Mouse (Mus musculus): ENCODE data around the gene Sec63.

Gene Sec63

DNA sequence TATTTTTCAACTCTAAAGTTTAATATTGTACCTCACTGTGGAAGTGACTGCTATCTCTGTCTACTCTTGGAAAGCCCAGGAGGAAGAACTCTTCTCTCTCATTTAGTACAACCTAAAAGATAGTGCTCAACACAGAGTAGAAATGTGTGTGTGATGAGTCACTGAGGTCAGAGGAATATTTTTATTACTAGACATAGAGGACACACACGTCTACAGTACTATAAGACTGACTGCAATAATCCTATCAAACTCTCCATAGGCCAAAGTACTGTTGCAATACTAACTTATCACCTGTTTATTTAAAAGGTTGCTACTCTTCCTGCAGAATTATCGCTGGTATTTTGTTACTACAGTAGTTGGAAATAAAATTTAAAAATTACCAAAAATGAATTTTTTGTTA is 68.7 kb downstream of the Sec63 start:
- DNase-seq (ENCODE audit: low spot score) = no peak

DNA sequence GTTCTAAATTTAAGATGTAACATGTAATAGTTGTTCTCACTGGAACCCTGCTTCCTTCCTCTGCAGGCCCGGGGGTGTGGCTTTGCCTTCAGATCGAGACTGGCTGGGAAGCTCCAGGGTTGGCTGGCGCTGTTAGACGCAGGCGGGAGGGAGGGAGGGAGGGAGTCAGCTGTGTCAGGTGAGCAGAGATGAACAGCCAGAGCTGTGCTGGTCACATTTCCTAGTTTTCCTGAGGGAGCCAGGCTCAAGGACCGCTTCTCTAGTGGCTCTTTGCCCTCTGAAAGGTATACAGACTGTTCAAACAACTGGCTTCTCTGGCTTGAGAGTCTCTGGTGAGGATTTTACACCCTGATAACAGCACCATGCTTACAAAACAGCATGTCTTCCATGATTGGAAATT is 69.1 kb downstream of the Sec63 start:
- no peak for DNase-seq (ENCODE audit: low spot score)

DNA sequence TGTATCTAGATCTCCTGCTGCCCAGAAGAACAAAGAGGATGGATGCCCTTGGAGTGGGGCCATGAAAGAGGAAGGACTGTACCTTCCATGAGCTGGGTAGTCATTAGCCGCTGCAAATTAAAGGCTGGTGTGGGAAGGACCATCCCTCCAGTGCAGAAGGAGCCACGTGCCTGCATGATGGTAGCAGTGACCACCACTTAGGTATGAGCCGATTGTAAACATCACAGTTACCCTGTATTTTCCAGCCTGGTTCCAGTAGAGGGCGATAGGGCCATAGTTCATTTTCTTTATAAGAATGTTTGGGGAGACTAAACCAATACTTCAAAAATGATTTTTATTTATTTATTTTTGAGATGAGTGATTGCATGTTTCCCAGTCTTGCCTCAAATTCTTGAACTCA is 71.4 kb downstream of the Sec63 start:
- DNase-seq (ENCODE audit: low spot score) = no peak

DNA sequence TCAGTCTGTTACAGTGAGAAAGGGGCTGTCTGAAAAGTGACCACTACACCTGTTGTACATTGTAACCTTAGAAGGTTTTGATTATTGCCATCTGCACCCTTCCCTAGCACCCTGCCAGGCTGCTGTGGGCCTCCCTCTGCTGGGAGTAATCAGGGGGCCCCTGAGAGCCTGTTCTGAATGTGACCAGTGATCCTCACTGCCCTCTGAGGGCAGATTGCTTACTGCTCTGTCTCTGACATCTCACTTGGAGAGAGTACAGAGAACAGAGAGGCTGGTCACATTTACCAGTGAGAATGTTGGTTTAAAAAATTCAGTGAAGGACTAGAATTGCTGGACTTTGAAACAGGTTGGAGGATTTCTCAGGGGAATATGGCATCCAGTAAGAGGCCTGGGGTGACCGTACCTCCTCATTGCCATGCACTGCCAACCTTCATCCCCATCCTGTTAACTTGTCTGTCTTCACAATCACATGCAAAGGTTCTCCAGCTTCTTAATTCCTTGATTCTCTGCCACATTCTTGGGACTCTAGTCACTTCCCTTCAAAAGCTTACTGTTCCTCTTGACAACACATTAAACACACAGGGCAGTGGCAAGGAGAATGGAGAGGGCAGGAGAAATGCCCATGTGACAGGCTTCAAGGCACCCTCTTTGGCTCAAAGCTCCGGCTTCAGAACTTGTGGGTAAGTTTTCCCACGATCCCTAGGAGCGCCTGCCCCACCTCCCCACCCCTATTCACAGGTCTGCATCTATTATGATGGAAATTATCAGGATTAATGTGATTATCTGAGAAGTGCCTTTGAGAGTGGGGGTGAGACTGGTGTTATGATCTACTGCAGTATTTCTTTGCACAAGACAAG is 72.8 kb downstream of the Sec63 start:
- DNase-seq (ENCODE audit: low spot score) = no peak

DNA sequence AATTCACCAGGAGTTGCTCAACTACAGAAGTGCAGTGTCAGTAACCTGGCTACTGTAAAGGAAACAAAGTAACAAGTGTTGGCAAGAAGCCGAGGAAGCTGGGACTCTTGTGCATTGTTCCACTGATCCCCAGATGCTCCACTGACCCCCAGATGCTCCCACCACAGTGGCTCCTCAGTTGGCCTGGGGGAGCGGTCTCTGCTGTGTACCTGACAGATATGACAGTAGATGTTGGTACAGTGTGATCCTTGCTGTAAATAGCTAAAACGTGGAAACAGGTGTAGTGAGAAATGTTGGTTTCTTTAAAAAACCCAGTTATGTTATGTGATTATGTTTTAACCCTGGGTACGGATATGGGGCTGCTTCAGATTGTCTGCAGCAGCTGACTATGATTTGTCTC is 76.8 kb downstream of the Sec63 start:
- DNase-seq (ENCODE audit: low spot score) = no peak

DNA sequence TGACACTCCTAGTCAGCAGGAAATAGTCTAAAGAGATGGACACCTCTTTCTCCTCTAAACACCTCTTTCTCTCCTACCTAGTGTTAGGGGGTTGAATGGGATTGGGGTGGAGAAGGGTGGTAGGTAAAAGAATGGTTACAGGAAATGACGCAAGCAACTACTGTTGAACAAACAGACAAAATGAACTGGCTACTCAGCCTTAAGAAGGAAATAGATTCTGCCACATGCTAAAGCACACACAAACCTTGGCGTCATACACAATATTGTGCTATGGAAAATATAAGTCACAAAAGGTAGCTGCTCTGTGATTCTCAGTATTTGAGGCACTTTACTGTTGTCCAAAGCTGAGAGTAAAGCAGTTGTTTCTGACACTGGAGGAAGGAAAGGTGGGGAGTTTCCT is 77.4 kb downstream of the Sec63 start:
- DNase-seq (ENCODE audit: low spot score) = no peak

DNA sequence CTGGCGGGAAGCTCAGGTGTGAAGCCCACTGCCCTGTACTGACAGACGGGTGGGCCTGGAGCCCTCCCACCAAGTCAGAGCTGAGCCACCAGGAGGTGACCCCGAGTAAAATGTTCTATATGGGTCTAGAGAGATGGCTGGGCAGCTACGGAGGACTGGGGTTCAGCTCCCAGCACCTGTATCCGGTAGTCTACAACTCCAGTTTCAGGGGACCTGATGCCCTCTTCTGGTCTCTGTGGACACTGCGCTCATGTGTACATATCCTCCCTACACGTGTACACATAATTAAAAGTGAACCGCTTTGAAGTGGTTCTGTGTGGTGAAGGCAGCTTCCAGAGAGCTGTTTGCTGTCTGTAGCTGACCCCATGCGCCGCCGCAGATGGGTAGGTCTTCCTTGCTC is 78.7 kb downstream of the Sec63 start:
- no peak for DNase-seq (ENCODE audit: low spot score)

DNA sequence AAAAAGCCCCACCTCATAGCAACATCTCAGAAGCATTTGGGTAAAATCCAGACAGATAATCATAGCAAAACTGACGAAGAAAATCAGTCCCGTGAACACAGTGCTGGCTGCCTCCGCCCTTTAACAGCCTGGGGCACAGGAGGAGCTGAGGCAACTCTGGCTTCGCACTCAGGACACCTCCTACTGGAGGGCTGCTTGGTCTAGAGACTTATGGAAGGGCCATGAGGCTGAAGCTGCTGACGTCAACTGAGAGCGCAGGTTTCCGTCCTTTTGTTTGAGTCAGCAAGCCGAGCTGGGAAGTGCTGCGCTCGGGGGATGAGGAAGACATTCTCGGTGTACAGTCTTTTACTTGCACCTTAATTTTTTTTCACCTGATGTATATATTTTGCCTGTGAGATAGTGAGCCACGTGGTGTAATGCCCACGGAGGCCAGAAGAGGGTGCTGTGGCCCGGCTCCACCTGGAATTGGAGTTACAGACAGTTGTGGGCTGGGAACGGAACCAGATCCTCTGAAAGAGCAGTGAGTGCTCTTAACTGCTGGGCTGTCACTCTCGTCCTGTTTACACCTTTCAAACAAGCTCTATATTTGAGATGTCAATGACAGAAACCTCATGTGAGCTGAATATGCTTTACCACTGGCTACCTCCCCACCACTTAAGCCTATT is 80.4 kb downstream of the Sec63 start:
- no peak for DNase-seq (ENCODE audit: low spot score)

DNA sequence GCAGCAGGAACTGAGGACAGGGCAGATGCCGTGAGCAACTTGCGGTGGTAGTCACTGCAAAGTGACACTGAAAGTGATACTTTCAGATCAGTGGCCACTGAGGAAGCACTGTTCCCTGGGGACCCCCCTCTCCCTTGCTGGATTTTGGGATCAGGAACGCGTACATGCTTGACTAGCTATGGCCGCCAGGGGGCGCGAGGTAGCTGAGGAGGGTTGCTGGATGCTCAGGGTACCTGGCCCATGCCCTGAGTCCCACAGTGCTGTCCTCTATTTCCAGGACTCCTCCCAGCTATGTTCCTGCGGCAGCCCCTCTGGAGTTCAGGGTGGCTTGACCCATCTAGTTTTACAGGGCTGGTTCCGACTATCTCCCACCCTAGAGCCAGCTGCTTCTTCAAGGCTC is 81.1 kb downstream of the Sec63 start:
- peak; percentile 76 for DNase-seq (ENCODE audit: low spot score)

DNA sequence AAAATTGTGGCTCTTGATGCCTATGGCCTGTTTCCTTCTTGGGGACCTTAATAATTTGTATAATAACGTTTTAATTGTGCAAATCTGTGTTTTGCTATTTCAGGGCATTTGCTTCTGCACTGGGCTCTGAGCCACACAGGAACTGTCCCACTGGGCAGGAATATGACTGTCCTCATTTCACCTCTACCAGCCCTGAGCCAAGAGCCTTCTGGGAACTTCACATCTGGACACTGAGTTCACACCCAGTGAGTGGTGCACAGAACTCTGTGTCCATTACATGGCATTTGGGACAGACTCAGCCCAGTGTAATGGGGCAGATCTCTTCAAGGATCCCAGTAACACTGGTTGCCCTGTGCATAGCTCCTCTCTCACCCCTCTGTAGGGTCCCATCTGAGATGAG is 82.1 kb downstream of the Sec63 start:
- DNase-seq (ENCODE audit: low spot score) = no peak

DNA sequence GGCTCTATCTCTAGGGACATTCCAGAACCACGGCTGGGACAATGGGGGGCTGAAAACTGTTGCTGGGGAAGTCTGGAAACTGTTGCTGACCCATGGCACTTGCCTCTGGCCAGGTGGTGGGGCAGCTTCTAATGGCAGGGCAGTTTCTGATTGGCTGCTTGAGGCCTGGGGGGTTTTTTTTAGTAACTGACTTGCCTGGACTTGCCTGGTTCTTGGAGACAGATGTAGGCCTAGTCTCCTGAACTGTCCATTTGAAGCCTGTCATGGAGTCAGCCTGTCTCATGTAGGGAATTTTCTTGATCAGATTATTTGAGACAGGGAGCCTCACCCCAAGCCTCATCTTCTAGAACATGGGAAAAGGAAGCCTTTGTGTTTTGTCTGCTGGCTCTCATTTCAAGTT is 84.2 kb downstream of the Sec63 start:
- no peak for DNase-seq (ENCODE audit: low spot score)

DNA sequence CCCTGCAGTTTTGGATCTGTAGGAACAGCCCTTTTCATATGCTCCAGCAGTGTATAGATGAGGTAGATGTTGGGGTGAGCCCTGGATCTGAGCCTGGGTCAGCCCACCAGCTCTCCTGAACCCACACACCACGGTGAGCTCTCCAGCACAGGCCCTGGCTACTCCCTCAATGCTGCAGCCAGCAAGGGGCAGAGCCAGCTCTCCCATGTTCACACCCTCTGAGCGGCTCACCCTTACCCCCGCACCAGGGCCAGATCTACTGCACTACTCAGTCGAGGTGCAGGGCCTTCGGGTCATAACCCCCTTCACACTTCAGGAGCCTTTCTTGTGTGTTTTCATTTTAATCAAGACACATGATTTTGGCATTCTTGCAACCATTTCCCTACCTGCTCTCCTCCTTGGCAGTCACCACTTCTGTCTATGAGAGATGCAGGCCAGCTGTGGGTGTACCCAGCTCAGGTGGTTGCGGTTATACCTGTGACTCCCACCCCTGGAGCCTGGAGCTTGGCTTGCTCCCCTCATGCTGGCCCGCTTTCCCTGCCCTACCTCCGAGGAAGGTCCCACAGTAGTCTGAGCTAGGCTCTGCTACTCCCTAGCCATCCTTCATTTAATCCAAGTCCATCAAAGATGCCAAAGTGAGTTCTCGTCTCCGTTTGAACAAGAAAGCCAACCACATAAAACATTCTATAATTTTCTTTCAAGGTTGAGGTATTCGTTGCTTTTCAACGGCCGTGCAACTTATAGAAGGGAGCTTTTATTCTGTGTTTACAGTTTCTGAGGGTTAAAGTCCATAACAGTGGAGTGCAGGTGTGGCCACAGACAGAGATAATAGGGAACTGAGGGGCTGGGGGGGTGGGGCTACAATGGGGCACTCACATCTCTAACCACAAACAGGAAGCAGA is 87.1 kb downstream of the Sec63 start:
- no peak for DNase-seq (ENCODE audit: low spot score)

DNA sequence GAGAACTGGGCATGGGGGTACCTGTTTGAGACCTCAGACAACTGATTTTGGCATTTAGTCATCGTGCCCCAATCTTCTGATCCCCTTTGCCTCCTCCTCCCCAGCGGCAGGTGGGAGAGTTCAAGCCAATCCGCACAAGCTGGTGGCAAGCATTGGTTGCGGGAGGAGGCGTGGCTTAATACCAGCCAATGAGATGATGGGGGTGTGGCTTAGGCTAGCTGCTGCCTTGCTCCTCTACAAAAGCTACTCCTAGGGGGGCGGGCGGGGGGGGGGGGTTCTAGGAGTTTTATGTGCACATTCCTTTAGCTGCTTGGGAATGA is 87.7 kb downstream of the Sec63 start:
- DNase-seq (ENCODE audit: low spot score) = no peak

DNA sequence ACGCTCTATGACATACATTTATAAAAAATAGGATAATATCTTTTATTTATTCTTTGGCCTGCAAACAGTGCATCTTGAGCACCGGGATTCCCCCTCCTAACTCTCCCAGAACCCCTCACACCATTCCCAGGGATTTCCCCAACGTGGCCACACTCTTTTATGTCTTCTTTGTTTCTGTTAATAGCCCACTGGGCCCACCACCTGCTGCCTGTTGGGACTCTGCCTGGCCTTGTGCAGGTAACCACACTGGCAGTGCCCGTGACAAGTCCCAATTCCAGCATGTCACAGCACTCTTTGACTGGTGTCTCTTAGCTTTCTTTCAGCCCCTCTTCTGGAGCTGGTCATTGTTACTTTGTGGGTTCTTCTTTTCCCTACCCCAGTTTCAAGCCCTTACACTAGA is 93.5 kb downstream of the Sec63 start:
- no peak for DNase-seq (ENCODE audit: low spot score)

DNA sequence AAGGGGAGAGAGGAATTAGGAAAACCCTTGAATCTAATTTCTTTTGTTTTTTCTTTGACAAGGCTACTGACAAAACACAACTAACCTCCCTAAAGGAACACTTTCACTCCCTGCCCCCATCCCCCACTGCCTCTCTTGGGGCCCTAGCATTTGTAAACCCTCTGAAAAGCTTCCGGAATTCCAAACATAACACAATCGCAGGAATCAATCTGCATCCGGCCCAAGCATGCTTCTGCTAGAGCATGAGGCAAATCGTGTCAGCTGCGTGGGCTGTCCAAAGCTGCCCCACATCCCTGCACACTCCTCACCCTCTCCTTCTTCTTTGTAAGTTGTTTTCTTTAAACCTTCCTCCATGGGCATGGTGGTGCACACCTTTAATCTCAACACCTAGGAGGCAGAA is 94.0 kb downstream of the Sec63 start:
- no peak for DNase-seq (ENCODE audit: low spot score)

DNA sequence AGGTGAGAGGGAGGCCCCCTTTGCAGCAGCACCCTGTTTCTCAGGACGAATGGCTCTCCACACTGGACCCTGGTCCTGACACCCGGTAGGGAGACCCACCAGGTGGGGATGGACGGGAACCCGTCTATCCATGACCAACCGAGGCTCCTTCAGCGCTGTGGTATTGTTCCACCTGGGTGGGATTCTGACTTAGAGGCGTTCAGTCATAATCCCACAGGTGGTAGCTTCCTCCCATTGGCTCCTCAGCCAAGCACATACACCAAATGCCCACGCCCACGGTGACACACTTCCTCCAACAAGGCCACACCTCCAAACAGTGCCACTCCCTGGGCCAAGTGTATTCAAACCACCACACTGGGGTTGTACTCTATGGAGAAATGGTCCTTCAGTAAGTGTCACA is 95.3 kb downstream of the Sec63 start:
- no peak for DNase-seq (ENCODE audit: low spot score)

DNA sequence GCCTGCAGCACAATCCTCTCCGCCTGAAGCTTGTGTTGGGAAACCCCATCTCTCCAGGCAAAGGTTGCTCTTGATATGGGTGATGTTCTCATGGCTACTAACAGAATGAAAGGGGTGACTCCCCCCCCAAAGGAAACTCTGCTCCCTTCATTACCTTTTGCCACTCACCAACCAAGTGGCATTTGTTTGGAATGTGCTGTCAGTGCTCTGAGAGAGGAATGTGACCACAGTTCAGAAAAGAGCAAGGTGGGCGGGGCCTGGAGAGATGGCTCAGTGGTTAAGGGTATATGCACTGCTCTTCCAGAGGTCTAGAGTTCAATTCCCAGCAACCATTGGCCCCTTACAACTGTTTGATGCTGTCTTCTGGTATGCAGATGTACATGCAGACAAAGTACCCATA is 95.7 kb downstream of the Sec63 start:
- DNase-seq (ENCODE audit: low spot score) = no peak

DNA sequence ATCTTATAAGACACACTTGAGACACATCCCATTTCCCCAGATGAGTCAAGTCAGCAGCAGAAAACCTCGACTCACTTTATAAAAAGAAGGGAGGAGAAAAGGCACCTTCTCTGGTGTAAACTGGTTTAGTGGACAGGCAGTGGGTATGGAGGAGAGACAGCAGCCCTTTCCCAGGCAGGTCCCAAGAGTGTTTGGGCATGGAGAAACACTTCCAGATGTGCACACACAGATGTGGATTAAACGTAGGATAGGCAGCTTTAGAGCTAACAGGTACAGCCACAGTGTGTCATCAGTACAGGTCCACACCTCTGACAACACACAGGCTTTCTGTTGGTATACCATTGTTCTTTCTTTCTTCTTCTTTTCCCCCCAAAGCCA is 98.5 kb downstream of the Sec63 start:
- no peak for DNase-seq (ENCODE audit: low spot score)

DNA sequence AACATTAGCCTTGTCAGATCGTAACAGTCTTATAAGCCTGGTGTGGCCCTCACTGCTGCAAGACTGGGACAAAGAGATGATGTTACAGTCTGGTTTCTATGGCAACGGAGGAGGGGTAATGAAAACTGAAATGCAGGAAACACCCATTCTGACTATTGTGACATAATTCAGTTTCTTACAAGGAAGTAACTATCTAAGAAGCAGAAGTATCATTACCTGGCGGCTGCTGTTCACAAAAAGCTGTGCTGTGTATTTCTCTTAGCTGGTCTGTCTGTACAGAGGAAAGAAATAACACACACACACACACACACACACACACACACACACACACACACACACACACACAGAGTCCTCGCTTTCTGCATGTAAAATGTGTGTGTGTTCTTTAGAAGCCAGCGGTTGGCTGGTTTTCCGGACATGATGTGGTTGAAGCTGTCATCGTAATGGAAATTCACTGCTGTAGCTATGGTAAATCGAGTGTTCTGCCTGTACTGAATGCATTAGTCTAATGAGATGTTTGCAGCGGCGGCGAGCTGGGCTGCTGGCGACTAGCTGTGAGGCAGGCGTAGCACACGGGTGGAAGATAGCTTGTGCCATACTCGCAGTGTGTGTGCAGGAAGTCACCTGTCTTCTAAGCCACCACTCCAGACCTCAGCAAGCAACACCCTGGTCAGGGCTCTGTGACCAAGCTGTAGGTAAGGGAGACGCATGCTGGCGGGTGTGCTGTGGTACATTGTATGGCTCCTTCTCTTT is 99.0 kb downstream of the Sec63 start, which contains the start of gene Scml4:
Scml4 (plus strand) TSS at position 212 of the 753 bp plus-strand sequence.
- DNase-seq (ENCODE audit: low spot score) = no peak

DNA sequence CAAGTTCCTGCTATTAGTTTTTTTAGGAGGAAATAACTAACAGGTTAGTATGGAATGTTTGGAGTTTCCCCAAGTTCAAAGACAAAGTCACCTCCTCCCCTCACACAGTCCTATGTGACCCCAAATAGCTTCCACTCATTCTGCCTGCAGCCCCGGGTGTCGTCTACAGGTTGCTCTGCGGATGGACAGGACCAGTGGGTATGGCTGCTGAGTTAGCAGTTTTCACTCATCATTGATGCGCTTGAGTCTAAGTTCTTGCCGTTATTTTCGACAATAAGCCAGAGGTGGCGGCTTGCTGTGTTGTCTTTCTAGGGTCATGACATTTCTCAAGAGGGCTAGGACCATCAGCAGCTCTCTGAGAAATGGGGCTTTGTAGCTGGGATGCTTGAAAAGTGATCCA is 100.2 kb downstream of the Sec63 start:
- DNase-seq (ENCODE audit: low spot score) = no peak

DNA sequence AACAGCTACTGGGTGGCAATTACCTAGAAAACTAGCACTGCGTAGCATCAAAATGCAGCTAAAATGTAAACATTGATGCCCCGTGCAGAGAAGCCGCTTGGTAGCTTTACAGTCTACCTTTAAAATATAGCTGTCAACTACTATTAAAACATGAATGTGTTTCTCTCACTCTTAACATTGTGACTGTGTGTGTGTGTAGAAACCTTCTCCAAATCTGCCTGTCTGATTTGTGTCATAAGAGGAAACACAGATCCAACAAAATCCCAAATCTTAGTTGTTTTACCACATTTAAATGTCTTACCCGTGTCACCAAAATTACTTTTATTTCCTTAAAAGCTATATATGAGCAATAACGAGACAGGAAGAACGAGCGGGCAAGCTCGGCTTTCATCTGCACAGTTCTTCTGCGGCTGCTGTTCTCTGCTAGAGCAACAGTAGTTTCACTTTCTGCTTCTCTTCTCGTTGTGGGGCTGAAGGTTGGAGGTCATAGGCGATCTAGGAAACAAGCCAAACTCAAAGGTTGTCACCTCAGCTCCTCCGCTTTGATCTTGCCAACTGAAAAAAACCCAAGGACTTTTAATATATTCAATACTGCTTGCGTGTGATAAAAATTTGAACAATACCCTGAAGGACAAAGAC is 100.9 kb downstream of the Sec63 start:
- peak; percentile 29 for DNase-seq (ENCODE audit: low spot score)

DNA sequence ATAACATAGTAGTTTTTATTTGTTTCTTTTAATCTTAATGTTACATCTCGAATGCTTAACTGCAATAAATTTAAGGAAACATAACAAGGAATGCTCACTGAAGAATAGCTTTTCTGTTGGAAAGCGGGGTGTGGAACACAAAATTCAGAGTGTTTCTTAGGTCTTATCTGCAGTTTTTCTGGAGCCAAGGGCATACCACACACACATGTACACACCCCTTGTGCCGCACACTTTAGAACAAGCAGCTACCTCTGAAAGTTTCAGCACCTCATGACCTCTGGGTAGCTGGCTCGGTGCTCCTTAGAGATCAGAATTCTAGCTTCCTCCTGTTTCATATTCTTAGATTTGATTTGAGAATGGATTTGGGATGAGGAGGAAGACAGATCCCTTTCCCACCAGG is 101.5 kb downstream of the Sec63 start:
- DNase-seq (ENCODE audit: low spot score) = no peak
